Mouse (Mus musculus) CD4-positive helper T cell, adult 2 months (primary cell): ENCODE measurements around the gene Nudt2.
A peak's percentile ranks its signal among the peaks of the same experiment; 100 is the strongest.

Source experiments
- DNase-seq: peaks from one replicate; pipeline ENCODE4 v3.0.0-alpha.2; 2012; ENCODE audit warnings: low read depth, missing footprints, low spot score

Gene Nudt2

DNA sequence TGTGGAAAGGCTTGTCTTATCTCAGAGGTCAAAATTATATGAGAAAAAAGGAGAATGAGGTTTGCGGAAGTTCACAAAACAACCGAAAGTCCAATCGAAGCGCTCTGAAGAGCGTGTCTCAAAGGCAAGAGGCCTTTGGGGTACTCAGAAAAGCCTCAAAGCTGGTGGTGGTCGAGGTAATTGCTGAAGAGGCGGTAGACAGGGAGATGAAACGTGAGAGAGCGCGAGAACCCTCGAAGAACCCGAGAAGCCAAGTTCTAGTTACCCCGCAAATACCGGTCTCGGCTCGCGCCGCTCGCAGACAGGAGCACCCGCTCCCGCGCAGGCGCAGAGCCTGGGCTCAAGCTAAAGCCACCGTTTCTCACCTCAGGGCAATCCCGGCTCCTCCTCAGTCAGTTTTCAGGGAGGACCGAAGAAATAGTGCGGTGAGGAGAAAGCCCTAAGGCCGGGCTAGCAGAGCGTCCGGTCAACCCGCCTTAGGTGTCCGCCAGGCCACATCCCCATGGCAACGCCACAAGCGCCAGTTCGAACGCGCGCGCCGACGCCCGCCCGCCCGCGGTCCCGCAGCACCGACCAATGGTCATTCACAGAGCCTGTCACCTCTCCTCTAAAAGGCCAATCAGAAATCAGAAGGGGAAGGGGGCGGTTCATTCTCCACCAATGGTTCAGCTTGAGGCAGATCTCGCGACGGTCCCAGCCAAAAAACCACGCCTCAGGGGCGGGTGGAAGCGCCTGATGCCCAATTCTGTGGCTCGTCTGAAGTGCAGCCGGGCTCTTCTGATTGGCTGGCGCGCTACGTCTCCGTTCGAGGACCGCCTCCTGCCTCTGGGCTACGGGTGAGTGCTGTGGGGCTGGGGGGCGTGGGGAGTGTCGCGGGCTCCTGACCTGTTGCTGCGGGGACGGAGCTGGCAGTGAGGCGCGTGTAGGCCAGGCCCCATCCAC, at the start of gene Nudt2, which contains the start of gene Kif24:
Gene Nudt2, plus strand, starts transcription at position 807 of the 942 bp plus-strand sequence.
Gene Kif24, minus strand, starts transcription at position 543 of the 942 bp plus-strand sequence.
- DNase-seq = peak; percentile 99

DNA sequence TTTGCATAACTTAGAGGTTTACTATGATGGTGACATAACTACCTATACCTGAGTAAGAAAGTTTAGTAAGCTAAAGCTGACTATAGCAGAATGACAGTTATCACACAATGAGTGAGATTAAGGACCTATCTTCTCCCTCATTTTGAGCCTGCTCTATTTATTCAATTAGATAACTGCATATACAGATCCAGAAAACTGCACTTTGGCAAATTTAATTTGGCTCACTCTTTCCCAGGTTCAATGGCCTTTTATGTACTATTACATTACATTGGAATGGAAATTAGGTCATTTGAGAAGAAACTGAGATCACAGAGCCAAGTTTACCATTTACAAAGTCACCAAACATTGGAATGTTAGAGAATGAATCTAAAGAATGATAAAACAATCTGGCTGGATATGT, 48.0 kb upstream of the Nudt2 start:
- DNase-seq = no peak

- DNase-seq = no peak
These were observed 26.0 kb upstream of the Nudt2 start for GRCm38 (mm10) chr4:41438931-41439330.

DNA sequence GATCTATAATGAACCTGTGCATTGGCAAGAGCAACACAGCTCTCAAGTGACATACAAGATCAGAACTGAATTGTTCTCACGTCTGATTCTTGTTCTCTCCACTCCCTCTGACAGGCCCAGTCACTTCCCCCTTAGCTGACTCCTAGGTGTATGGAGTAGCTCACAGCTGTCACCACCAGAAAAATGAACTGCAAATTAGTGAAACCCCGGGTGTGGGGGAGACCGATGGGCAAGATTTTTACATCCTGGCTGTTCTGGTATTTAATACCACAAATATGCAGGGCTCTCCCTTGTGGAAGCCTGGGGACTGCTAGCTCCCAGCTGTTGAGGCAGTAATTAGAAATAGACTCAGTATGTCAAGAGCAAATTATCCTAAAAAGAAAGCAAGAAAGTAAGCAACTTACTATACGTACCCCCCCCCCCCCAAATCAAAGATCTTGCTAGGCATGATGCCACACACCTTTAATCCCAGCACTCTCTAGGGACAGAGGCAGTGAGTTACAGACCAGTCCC, 22.1 kb upstream of the Nudt2 start:
- no peak for DNase-seq

GRCm38 (mm10) chr4:41447595-41447994, 17.4 kb upstream of the Nudt2 start:
- DNase-seq = no peak

DNA sequence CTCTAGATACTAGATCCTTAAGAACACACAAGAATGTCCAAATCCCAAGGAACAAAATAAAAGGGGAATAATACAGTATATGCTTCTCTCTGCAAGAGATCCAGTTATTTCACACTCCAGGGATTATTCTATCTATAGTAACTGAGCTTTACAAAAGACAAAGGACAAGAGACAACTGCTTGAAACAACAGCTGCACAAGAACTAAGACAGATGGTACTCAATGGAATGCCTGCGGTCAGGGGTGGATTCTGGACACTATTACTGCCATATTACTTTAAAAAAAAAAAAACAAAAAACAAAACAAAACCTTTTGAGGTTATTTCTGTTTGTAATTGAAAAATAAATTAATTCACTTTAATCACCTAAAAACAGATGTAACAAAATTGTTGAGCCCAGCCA, 4.3 kb upstream of the Nudt2 start:
- no peak for DNase-seq

DNA sequence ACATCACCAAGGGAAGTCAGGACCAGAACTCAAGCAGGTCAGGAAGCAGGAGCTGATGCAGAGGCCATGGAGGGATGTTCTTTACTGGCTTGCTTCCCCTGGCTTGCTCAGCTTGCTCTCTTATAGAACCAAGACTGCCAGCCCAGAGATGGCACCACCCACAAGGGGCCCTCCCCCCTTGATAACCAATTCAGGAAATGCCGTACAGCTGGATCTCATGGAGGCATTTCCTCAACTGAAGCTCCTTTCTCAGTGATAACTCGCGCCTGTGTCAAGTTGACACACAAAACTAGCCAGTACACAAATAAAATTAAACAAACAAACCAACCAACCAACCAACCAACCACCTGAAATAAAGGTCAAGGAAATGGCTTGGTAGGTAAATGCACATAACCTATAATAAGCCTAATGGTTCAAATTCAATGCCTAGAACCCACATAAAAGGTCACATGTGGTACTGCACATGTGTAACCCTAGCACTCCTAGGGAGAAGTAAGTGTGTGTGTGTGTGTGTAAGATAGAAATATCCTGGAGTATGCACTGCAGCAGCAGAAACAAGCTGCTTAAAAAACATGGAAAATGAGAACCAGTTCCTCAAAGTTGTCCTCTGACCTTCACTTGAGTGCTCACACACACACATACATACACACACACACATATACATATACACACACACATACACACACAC, 1.8 kb upstream of the Nudt2 start:
- DNase-seq = peak; percentile 15

DNA sequence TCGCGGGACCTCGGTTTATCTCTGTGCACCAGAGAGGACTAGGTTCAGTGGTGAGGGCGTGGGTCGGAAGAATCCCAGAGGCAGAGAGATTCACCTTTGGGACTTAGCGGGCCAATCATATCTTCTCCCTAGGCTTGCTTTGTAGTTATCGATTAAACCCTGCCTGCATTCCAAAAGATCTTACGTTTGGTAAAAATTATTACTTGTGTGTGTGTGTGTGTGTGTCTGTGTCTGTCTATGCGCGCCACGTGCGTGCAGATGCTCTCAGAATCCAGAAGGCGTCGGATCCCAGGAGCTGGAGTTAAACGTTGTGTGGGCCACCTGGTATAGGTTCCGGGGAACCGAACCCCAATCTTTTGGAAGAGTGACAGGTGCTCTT, 325 bp downstream of the Nudt2 start:
- no peak for DNase-seq

DNA sequence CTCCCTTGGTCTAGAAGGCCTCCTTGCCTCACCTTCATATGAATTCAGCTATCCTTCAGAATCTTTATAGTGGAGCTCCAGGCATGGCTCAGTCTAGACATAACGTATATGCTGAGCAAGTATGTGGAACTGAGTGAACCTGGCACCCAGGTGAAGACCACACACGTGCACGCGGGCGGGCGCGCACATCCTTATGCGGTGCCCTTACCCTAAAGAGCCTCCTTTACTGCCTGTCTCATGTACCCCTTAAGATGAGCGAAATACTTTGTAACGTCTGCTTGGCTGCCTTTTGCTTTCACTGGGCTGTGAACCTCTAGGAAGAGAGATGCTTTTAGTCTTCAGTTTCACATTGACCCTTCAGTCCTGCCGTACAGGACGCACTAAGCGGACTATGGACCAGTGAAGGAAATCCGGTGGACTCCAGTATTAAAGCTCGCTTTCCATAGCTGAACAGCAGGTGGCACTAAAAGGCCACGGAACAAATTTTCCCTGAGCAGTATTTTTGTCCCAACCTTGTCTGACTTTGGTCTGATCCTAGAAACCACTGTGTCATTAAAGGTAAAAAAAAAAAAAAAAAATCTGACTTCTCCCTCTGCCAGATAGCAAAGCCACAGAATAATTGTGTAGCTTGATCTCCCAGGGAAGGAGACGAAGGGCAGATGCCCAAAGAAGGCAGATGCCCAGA, 3.6 kb downstream of the Nudt2 start:
- peak; percentile 41 for DNase-seq

DNA sequence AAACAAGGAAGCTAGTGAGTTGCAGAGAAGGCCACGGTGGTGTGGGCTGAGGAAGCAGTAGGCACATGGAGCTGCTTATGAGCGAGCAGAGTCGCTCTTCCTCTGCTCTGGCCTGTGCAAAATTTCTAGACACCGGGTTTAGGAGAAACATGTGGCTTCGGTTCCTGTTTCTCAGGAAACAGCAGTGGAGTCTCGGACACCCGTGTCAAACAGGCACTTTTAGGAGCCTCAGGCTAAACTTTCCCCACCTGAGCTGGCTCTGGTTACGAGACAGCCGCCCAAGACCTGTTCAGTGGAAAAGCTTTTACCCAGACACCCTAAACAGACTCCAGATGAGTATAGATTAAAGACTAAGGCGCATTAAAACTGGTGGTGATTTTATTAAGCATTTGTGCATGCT, 4.2 kb downstream of the Nudt2 start:
- DNase-seq = no peak

DNA sequence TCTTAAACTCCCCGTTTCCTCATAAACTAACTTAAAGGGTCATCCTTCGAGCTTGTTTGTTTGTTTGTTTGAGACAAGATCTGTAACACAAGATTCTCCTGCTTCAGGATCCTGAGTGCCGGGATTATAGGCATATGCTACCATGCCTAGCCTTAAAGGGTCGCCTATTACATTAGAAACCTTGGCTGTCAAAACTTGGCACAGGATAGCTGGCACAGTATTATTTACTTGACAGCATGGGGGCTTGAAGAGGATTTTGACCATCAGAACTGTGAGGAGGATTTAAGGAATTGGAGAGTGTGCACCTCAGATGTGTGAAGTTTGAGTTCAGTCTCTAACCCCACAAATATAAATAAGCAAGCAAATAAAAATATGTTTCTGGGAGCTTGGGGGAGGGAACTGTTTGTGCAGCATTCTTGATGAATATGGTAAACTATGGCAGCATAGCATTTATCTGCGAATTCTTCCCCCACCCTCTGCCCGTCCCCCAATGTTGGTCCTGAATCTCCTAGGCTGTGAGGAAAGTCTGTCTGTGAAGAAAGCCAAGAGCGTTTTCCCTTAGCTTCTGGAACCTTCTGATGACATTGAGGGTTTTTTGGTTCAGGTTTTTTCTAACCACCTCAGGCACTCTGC, 5.2 kb downstream of the Nudt2 start:
- DNase-seq = no peak

DNA sequence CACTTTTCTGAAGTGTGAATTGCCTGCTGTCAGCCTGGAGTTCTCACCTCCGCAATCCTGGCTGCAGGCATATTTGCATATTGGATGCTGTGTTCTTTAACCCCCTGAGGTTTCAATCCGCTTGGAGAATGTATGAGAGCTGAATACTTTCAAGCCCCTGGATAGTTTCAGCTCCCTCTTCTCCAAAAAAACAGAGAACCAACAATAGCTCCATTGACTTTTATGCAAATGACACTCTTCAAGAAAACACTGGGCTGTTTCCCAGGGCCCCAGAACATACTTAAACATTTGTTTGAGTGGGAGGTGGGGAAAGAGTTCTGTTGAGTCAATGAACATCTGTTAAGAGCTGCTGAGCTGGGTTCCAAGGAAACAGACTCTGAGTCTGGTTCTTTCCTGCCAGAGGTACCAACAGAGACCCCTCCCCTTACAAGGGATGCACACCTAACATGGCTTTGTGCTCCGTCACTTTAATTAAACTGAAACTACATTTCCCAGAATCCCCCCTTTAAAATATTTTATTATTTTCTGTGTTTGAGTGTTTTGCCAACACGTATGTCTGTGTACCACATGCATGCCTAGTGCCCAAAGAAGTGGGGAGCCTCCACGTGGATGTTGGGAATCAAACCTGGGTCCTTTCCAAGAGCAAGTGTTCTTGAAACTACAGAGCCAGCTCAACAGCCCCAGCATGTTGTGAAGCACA, 5.9 kb downstream of the Nudt2 start:
- no peak for DNase-seq

- DNase-seq = no peak
These were observed 6.4 kb downstream of the Nudt2 start for GRCm38 (mm10) chr4:41471384-41471689.

- DNase-seq = no peak
These were observed 12.8 kb downstream of the Nudt2 start for GRCm38 (mm10) chr4:41477648-41478160.

DNA sequence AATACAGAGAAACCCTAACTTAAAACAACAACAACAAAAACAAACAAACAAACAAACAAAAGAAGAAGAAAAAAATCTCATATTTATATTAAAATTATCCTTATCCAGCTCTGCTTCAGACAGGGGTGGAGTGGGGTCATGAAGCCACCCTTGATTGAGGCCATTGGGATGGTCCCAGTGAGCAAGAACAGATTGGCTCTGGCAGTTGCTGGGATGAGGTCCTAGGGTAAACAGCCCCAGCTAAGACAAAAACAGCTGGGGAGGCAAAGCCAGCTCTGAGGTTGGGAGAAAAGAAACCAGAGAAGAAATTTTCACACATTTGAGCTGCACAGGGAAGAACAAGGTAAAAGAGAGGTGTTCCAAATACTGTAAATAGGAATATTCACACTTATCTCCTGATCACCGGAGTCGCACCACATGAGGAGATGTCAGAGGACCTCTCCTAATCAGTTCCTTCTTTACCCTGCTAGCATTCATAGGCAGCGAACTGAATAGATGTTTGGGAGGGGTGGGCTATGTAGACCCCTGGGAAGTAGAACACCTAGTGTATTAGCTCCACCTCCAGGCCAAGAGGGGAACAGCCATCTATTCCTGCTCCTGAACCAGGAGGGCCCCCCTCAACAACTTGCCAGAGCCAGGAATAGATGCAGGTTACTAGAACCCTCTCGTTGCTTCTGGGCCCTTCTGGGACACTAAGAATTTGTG, 14.0 kb downstream of the Nudt2 start:
- DNase-seq = no peak

DNA sequence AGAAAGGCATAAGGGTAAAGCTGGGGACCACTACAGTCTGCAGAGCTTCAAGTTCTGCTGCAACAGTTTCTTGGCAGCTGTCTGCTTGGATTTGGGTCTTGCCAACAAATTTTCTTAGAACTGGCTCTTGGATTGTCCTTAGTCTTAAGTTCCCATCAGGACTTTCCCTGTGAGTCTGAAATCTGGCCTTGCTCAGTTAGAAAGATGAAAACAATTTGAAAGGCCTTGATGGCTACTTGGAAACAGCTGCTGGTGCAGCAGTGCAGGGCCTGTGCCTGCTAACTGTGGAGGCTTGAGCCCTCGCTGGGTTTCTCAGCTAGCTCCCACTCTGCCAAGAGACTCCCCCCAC, 14.5 kb downstream of the Nudt2 start:
- no peak for DNase-seq

- DNase-seq = no peak
These were observed 15.3 kb downstream of the Nudt2 start for GRCm38 (mm10) chr4:41480254-41480653.

GRCm38 (mm10) chr4:41481601-41482017, 16.7 kb downstream of the Nudt2 start:
- DNase-seq = no peak

GRCm38 (mm10) chr4:41492951-41493350, 28.0 kb downstream of the Nudt2 start:
- DNase-seq = no peak

- no peak for DNase-seq
These were observed 28.6 kb downstream of the Nudt2 start for GRCm38 (mm10) chr4:41493464-41494116.
